Mouse (Mus musculus) ovary, adult 18-20 months (tissue): ENCODE results near the gene Eif2b3.
A peak's percentile ranks its signal among the peaks of the same experiment; 100 is the strongest.

Experiments
- DNase-seq: peaks from one replicate; pipeline ENCODE4 v3.0.0; 2022; ENCODE audit warnings: low spot score, mixed read lengths

Gene Eif2b3

GRCm38 (mm10) chr4:117019206-117020134 lies at the start of gene Eif2b3:
TSS of gene Eif2b3 (plus strand) at chr4:117019402.
- peak; percentile 82 for DNase-seq

- DNase-seq = no peak
Measured at GRCm38 (mm10) chr4:116976503-116976902, 42.7 kb upstream of the Eif2b3 start.

- DNase-seq = no peak
Measured at GRCm38 (mm10) chr4:116985681-116986080, 33.5 kb upstream of the Eif2b3 start.

GRCm38 (mm10) chr4:116986400-116987121 lies 32.6 kb upstream of the Eif2b3 start:
- peak; percentile 69 for DNase-seq

GRCm38 (mm10) chr4:116987122-116987456 lies 32.1 kb upstream of the Eif2b3 start:
- DNase-seq = no peak

- no peak for DNase-seq
Measured at GRCm38 (mm10) chr4:116989731-116990130, 29.5 kb upstream of the Eif2b3 start.

GRCm38 (mm10) chr4:116991366-116991765 lies 27.8 kb upstream of the Eif2b3 start:
- no peak for DNase-seq

GRCm38 (mm10) chr4:116993672-116994621 lies 25.3 kb upstream of the Eif2b3 start, which contains the start of gene Urod:
TSS of gene Urod (minus strand) at chr4:116994413.
- peak; percentile 92 for DNase-seq

- DNase-seq = peak; percentile 32
Measured at GRCm38 (mm10) chr4:116995131-116995797, 23.9 kb upstream of the Eif2b3 start, which contains the start of gene Hectd3. TSS of gene Hectd3 (plus strand) at chr4:116995317.

GRCm38 (mm10) chr4:116995798-116996135 lies 23.4 kb upstream of the Eif2b3 start:
- DNase-seq = no peak

- no peak for DNase-seq
Measured at GRCm38 (mm10) chr4:116999513-117000154, 19.6 kb upstream of the Eif2b3 start.

- DNase-seq = no peak
Measured at GRCm38 (mm10) chr4:117001957-117002356, 17.2 kb upstream of the Eif2b3 start.

- peak; percentile 24 for DNase-seq
Measured at GRCm38 (mm10) chr4:117002543-117003521, 16.4 kb upstream of the Eif2b3 start.

- no peak for DNase-seq
Measured at GRCm38 (mm10) chr4:117004649-117005048, 14.6 kb upstream of the Eif2b3 start.

- no peak for DNase-seq
Measured at GRCm38 (mm10) chr4:117005611-117006400, 13.4 kb upstream of the Eif2b3 start.

- DNase-seq = no peak
Measured at GRCm38 (mm10) chr4:117007058-117007457, 12.1 kb upstream of the Eif2b3 start.

- DNase-seq = no peak
Measured at GRCm38 (mm10) chr4:117010231-117010630, 9.0 kb upstream of the Eif2b3 start.

- no peak for DNase-seq
Measured at GRCm38 (mm10) chr4:117013596-117013995, 5.6 kb upstream of the Eif2b3 start.

GRCm38 (mm10) chr4:117014901-117015415 lies 4.2 kb upstream of the Eif2b3 start:
- no peak for DNase-seq
